Mouse (Mus musculus): ENCODE results near the gene Gm26620. TPM values are rescaled to one million over a fixed set of nuclear protein-coding genes. Genes with fewer than 3 reads are reported as not detected.

Gene Gm26620
- polyA plus RNA-seq, 1 experiment from 2014 or later: 0.66 TPM

GRCm38 (mm10) chr1:170862435-170862717, 22.5 kb upstream of the Gm26620 start:
- ATAC-seq (ENCODE audit: low FRiP score): no peak
- Histone ChIP-seq H3K27ac (no peak overlapping the region), H3K9ac (no peak overlapping the region), H3K27me3 (no peaks in the 10 kb centered on the region), H3K4me2 (no peak overlapping the region), H3K4me3 (no peak overlapping the region), H3K36me3 (no peaks in the 10 kb centered on the region), H3K4me1 (replicated peaks) (peaks cover 20% of the 10 kb centered on the region), H3K9me3 (no peaks in the 10 kb centered on the region)
- 81% methylated on average over 3 of the region's 3 CpGs for WGBS

GRCm38 (mm10) chr1:170863033-170863432, 21.8 kb upstream of the Gm26620 start:
- H3K9me3 ChIP-seq: no peaks in the 10 kb centered on the region
- H3K4me1 ChIP-seq (replicated peaks): peaks cover 20% of the 10 kb centered on the region
- H3K4me2 ChIP-seq: no peak overlapping the region
- no peaks in the 10 kb centered on the region for H3K27me3 ChIP-seq
- WGBS: 82% methylated on average over 4 of the region's 4 CpGs
- H3K9ac ChIP-seq: no peak overlapping the region
- H3K4me3 ChIP-seq: no peak overlapping the region
- H3K27ac ChIP-seq: no peak overlapping the region
- no peak for ATAC-seq (ENCODE audit: low FRiP score)
- H3K36me3 ChIP-seq: no peaks in the 10 kb centered on the region

DNA sequence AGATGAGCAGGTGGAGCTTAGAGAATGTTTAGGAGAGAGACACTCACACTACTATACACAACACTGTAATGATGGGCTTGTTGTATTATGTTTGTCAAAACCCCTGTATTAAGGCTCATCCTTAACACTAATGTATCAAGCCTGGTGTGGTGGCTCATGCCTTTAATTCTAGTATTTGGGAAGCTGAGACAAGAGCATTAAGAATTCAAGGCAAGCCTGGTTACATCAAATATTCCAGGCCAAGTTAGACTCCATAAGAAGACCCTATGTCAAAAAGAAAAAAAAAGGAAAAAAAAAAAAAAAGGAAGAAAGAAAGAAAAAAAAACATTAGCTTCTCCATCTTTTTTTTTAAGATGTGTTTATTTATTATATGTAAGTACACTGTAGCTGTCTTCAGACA, 20.6 kb upstream of the Gm26620 start:
- Histone ChIP-seq H3K27me3 (no peaks in the 10 kb centered on the region), H3K4me1 (replicated peaks) (peaks cover 21% of the 10 kb centered on the region), H3K27ac (no peak overlapping the region), H3K4me3 (no peak overlapping the region), H3K36me3 (no peaks in the 10 kb centered on the region), H3K9me3 (no peaks in the 10 kb centered on the region), H3K4me2 (no peak overlapping the region), H3K9ac (no peak overlapping the region)
- ATAC-seq (ENCODE audit: low FRiP score): no peak

GRCm38 (mm10) chr1:170864754-170865153, 20.1 kb upstream of the Gm26620 start:
- Histone ChIP-seq H3K9me3 (no peaks in the 10 kb centered on the region), H3K4me1 (replicated peaks) (peaks cover 24% of the 10 kb centered on the region), H3K27ac (no peak overlapping the region), H3K4me2 (no peak overlapping the region), H3K27me3 (no peaks in the 10 kb centered on the region), H3K4me3 (no peak overlapping the region), H3K9ac (no peak overlapping the region), H3K36me3 (no peaks in the 10 kb centered on the region)
- WGBS: 84% methylated on average over 3 of the region's 3 CpGs
- no peak for ATAC-seq (ENCODE audit: low FRiP score)

GRCm38 (mm10) chr1:170865406-170865805, 19.5 kb upstream of the Gm26620 start:
- no peak overlapping the region for H3K4me2 ChIP-seq
- no peak overlapping the region for H3K9ac ChIP-seq
- no peak for ATAC-seq (ENCODE audit: low FRiP score)
- no peak overlapping the region for H3K4me3 ChIP-seq
- H3K27me3 ChIP-seq: no peaks in the 10 kb centered on the region
- H3K9me3 ChIP-seq: no peaks in the 10 kb centered on the region
- H3K27ac ChIP-seq: no peak overlapping the region
- H3K4me1 ChIP-seq (replicated peaks): peaks cover 24% of the 10 kb centered on the region
- no peaks in the 10 kb centered on the region for H3K36me3 ChIP-seq
- WGBS: 90% methylated on average over 5 of the region's 5 CpGs

- WGBS: 4% methylated on average over 30 of the region's 30 CpGs
- Histone ChIP-seq H3K4me3 (peak overlapping the region; percentile 85), H3K4me2 (peak overlapping the region; percentile 83), H3K36me3 (peaks cover 2% of the 10 kb centered on the region; the same call in 1 of the 2 replicates), H3K9ac (peak overlapping the region; percentile 92), H3K27ac (peak overlapping the region; percentile 82), H3K4me1 (replicated peaks) (peaks cover 24% of the 10 kb centered on the region), H3K9me3 (no peaks in the 10 kb centered on the region), H3K27me3 (no peaks in the 10 kb centered on the region)
- peak; percentile 41 for ATAC-seq (ENCODE audit: low FRiP score)
Observed at GRCm38 (mm10) chr1:170866992-170867690, 17.7 kb upstream of the Gm26620 start.

- under 1% methylated on average over 25 of the region's 25 CpGs for WGBS
Observed at GRCm38 (mm10) chr1:170867691-170868105, 17.2 kb upstream of the Gm26620 start, which contains the start of gene Atf6. TSS of gene Atf6 (minus strand) at chr1:170867771.

GRCm38 (mm10) chr1:170868107-170868904, 16.6 kb upstream of the Gm26620 start:
- Histone ChIP-seq H3K36me3 (peaks cover 10% of the 10 kb centered on the region), H3K4me1 (replicated peaks) (peaks cover 20% of the 10 kb centered on the region), H3K27ac (no peak overlapping the region), H3K4me3 (peak overlapping the region; percentile 85), H3K9ac (peak overlapping the region; percentile 92), H3K9me3 (no peaks in the 10 kb centered on the region), H3K27me3 (no peaks in the 10 kb centered on the region), H3K4me2 (peak overlapping the region; percentile 83)
- WGBS: under 1% methylated on average over 33 of the region's 33 CpGs
- peak; percentile 86 for ATAC-seq (ENCODE audit: low FRiP score)

More at GRCm38 (mm10) chr1:170867691-170868105, 17.2 kb upstream of the Gm26620 start, which contains the start of gene Atf6:
- Histone ChIP-seq H3K9ac (peak within 1 kb of the TSS; percentile 92), H3K4me3 (peak within 1 kb of the TSS; percentile 85), H3K27ac (peak within 1 kb of the TSS; percentile 82), H3K4me2 (peak within 1 kb of the TSS; percentile 83), H3K9me3 (no peaks in the 10 kb centered on the region), H3K36me3 (peaks cover 8% of the 10 kb centered on the region; the same call in 1 of the 2 replicates), H3K4me1 (replicated peaks) (peaks cover 22% of the 10 kb centered on the region), H3K27me3 (no peaks in the 10 kb centered on the region)
- peak; percentile 67 for ATAC-seq (ENCODE audit: low FRiP score)

DNA sequence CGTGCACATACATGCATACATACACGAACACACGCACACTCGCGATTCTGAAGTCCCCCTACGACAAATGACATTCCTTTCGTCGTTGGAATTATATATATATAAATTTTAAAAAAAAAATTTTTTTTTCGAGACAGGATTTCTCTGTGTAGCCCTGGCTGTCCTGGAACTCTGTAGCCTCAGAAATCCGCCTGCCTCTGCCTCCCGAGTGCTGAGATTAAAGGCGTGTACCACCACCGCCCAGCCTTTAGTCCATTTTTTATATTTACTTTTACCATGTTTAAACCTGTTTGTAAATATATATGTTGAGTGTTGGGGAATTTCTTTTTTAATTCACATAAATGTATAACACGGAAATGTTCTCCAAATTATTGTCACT, 16.0 kb upstream of the Gm26620 start:
- Histone ChIP-seq H3K27me3 (no peaks in the 10 kb centered on the region), H3K9ac (peak overlapping the region; percentile 74), H3K4me2 (peak overlapping the region; percentile 83), H3K4me3 (peak overlapping the region; percentile 85), H3K36me3 (peaks cover 10% of the 10 kb centered on the region), H3K4me1 (replicated peaks) (peaks cover 20% of the 10 kb centered on the region), H3K9me3 (no peaks in the 10 kb centered on the region), H3K27ac (no peak overlapping the region)
- WGBS: 19% methylated on average over 14 of the region's 14 CpGs
- peak; percentile 39; the same call in 1 of the 2 replicates for ATAC-seq (ENCODE audit: low FRiP score)

- Histone ChIP-seq H3K9ac (no peak overlapping the region), H3K27ac (no peak overlapping the region), H3K4me1 (replicated peaks) (peaks cover 11% of the 10 kb centered on the region), H3K4me3 (no peak overlapping the region), H3K27me3 (no peaks in the 10 kb centered on the region), H3K4me2 (no peak overlapping the region), H3K36me3 (peaks cover 30% of the 10 kb centered on the region), H3K9me3 (no peaks in the 10 kb centered on the region)
- WGBS: 86% methylated on average over 6 of the region's 6 CpGs
- ATAC-seq (ENCODE audit: low FRiP score): no peak
Observed at GRCm38 (mm10) chr1:170871402-170871801, 13.5 kb upstream of the Gm26620 start.

GRCm38 (mm10) chr1:170871961-170872360, 12.9 kb upstream of the Gm26620 start:
- H3K9ac ChIP-seq: no peak overlapping the region
- H3K36me3 ChIP-seq: peaks cover 35% of the 10 kb centered on the region
- H3K27me3 ChIP-seq: no peaks in the 10 kb centered on the region
- H3K4me1 ChIP-seq (replicated peaks): peaks cover 5% of the 10 kb centered on the region
- H3K4me3 ChIP-seq: no peak overlapping the region
- H3K27ac ChIP-seq: no peak overlapping the region
- no peaks in the 10 kb centered on the region for H3K9me3 ChIP-seq
- ATAC-seq (ENCODE audit: low FRiP score): no peak
- H3K4me2 ChIP-seq: no peak overlapping the region
- WGBS: 98% methylated on average over 2 of the region's 2 CpGs

GRCm38 (mm10) chr1:170875676-170876075, 9.2 kb upstream of the Gm26620 start:
- Histone ChIP-seq H3K27me3 (no peaks in the 10 kb centered on the region), H3K4me1 (replicated peaks) (no peaks in the 10 kb centered on the region), H3K9ac (no peak overlapping the region), H3K27ac (no peak overlapping the region), H3K9me3 (no peaks in the 10 kb centered on the region), H3K4me3 (no peak overlapping the region), H3K36me3 (peaks cover 59% of the 10 kb centered on the region), H3K4me2 (no peak overlapping the region)
- no peak for ATAC-seq (ENCODE audit: low FRiP score)
- WGBS: 85% methylated on average over 3 of the region's 3 CpGs

All from hindbrain, embryonic 13.5 days (tissue).